Mouse (Mus musculus) erythroid progenitor cell, adult 5-6 weeks (primary cell): Measurements from ENCODE around the gene 6030452D12Rik. TPM values are rescaled to one million over a fixed set of nuclear protein-coding genes. Genes with fewer than 3 reads are reported as not detected.

Experiments
- ATAC-seq: replicated peaks from 2 replicates; pipeline ENCODE4 v1.8.0; 2016; ENCODE audit warnings: moderate number of reproducible peaks, mild to moderate bottlenecking, moderate TSS enrichment, inconsistent platforms; ENCODE audit not compliant: poor library complexity, low FRiP score, severe bottlenecking
- total RNA-seq, 2 experiments: library from RNA; stranded (forward) in 1 of 2; stranded (reverse) in 1 of 2; fragments of 150-400 nt in 1 of 2; fragments of 186-747, 209-891 nt in 1 of 2; gene quantifications; 2 replicates each; pipeline versions ENCODE4 v1.2.3 to v1.2.4; 2015 to 2017; ENCODE audit warnings: low replicate concordance in 2 of 2

Gene 6030452D12Rik
- total RNA-seq, 2 experiments from 2014 or later = not detected

GRCm38 (mm10) chr8:106556068-106556645 is 55.8 kb downstream of the 6030452D12Rik start:
- ATAC-seq = no peak

Other genes with a start within 250 kb of the 6030452D12Rik start
- gene Smpd3, start 162.5 kb upstream of the 6030452D12Rik start, total RNA-seq (2015; ENCODE audit: low replicate concordance) = not detected in 2 replicates
- not detected in 2 replicates for gene Smpd3, start 162.5 kb upstream of the 6030452D12Rik start, total RNA-seq (2017; ENCODE audit: low replicate concordance)
- gene Zfp90, start 85.2 kb upstream of the 6030452D12Rik start, total RNA-seq (2015; ENCODE audit: low replicate concordance) = 0.42 and 1.4 TPM in 2 replicates
- gene Zfp90, start 85.2 kb upstream of the 6030452D12Rik start, total RNA-seq (2017; ENCODE audit: low replicate concordance) = 1.4 and 2.2 TPM in 2 replicates
- gene Cdh3, start 10.4 kb downstream of the 6030452D12Rik start, total RNA-seq (2015; ENCODE audit: low replicate concordance) = not detected in 2 replicates
- not detected in 2 replicates for gene Cdh3, start 10.4 kb downstream of the 6030452D12Rik start, total RNA-seq (2017; ENCODE audit: low replicate concordance)
- 32.7 and 35.3 TPM in 2 replicates for gene Gm10073, start 72.9 kb downstream of the 6030452D12Rik start, total RNA-seq (2015; ENCODE audit: low replicate concordance)
- gene Gm10073, start 72.9 kb downstream of the 6030452D12Rik start, total RNA-seq (2017; ENCODE audit: low replicate concordance) = 12.3 TPM in 1 of 2 replicates, not detected in the other
- 1.8 TPM in 1 of 2 replicates, not detected in the other for gene Cdh1, start 102.8 kb downstream of the 6030452D12Rik start, total RNA-seq (2015; ENCODE audit: low replicate concordance)
- 0.08 and 0.64 TPM in 2 replicates for gene Cdh1, start 102.8 kb downstream of the 6030452D12Rik start, total RNA-seq (2017; ENCODE audit: low replicate concordance)
- 2.1 TPM in 1 of 2 replicates, not detected in the other for gene Tango6, start 182.5 kb downstream of the 6030452D12Rik start, total RNA-seq (2015; ENCODE audit: low replicate concordance)
- 0.15 and 0.77 TPM in 2 replicates for gene Tango6, start 182.5 kb downstream of the 6030452D12Rik start, total RNA-seq (2017; ENCODE audit: low replicate concordance)